Mouse (Mus musculus) fibroblast of lung, adult 2 months (primary cell): ENCODE measurements around the gene Lcn11.

Source experiments
- DNase-seq: peaks from one replicate; pipeline ENCODE4 v3.0.0-alpha.2; 2011; ENCODE audit warnings: low read depth

Gene Lcn11

GRCm38 (mm10) chr2:25828344-25828947 is 51.6 kb downstream of the Lcn11 start:
- no peak for DNase-seq
